Mouse (Mus musculus) midbrain, postnatal 0 days (tissue): ENCODE measurements at regions not wholly inside any gene's neighbourhood (a gene's known extent, or its start where the extent isn't known, plus 50 kb on each side); places are given as distances from the start of the nearest gene placed in this dataset.

ENCODE experiments used
- ATAC-seq: fragments of 200-750 bp; cut with Nextera tagmentation; 2 replicates; pipeline ENCODE4 v1.8.0; 2017; ENCODE audit warnings: moderate number of reproducible peaks, mild to moderate bottlenecking, moderate TSS enrichment, moderate library complexity; ENCODE audit not compliant: low FRiP score
- DNase-seq: peaks from one replicate; pipeline ENCODE4 v3.0.0-alpha.2; 2015; ENCODE audit warnings: low spot score
- H3K27ac ChIP-seq: fragments of 300-500 bp; sonication (generic); 2 replicates; pipeline ENCODE4 v1.5.1; 2014; ENCODE audit warnings: low read depth, mild to moderate bottlenecking, low read length, mixed read lengths
- H3K27me3 ChIP-seq: fragments of 300-500 bp; sonication (generic); 2 replicates; pipeline ENCODE4 v1.6.1; 2014; ENCODE audit warnings: low read length, control low read depth, mixed read lengths; ENCODE audit not compliant: insufficient read depth
- H3K36me3 ChIP-seq: fragments of 300-500 bp; sonication (generic); 2 replicates; pipeline ENCODE4 v1.6.1; 2014; ENCODE audit warnings: low read length, control low read depth, mixed read lengths; ENCODE audit not compliant: insufficient read depth
- H3K4me1 ChIP-seq: fragments of 300-500 bp; sonication (generic); 2 replicates; pipeline ENCODE4 v1.6.1; 2014; ENCODE audit warnings: mild to moderate bottlenecking, control low read depth, antibody characterized with exemption, low read length, mixed read lengths; ENCODE audit not compliant: insufficient read depth
- H3K4me2 ChIP-seq: fragments of 300-500 bp; sonication (generic); 2 replicates; pipeline ENCODE4 v1.6.1; 2014; ENCODE audit warnings: low read depth, mild to moderate bottlenecking, low read length, mixed read lengths; ENCODE audit not compliant: poor library complexity, severe bottlenecking
- H3K4me3 ChIP-seq: fragments of 300-500 bp; sonication (generic); 2 replicates; pipeline ENCODE4 v1.5.1; 2014; ENCODE audit warnings: low read depth, mild to moderate bottlenecking, low read length, moderate library complexity
- H3K9ac ChIP-seq: fragments of 300-500 bp; sonication (generic); replicated peaks from 2 replicates; pipeline ENCODE4 v1.6.1; 2014; ENCODE audit warnings: mild to moderate bottlenecking, low read length, moderate library complexity, mixed read lengths; ENCODE audit not compliant: poor library complexity, severe bottlenecking
- H3K9me3 ChIP-seq: fragments of 300-500 bp; sonication (generic); 2 replicates; pipeline ENCODE4 v1.6.1; 2016; ENCODE audit warnings: low read length, control low read depth
- CTCF ChIP-seq: IDR thresholded peaks from 2 replicates; pipeline ENCODE4 v1.5.1; 2016; ENCODE audit warnings: antibody characterized with exemption, mild to moderate bottlenecking
- WGBS: fragments of 180-500 bp; shearing (Covaris S2); extraction: QIAGEN DNeasy Blood & Tissue Kit; methylation state at CpG from one replicate; pipeline ENCODE4 v1.1.7; 2014; 5-methylcytosine and 5-hydroxymethylcytosine counted together

DNA sequence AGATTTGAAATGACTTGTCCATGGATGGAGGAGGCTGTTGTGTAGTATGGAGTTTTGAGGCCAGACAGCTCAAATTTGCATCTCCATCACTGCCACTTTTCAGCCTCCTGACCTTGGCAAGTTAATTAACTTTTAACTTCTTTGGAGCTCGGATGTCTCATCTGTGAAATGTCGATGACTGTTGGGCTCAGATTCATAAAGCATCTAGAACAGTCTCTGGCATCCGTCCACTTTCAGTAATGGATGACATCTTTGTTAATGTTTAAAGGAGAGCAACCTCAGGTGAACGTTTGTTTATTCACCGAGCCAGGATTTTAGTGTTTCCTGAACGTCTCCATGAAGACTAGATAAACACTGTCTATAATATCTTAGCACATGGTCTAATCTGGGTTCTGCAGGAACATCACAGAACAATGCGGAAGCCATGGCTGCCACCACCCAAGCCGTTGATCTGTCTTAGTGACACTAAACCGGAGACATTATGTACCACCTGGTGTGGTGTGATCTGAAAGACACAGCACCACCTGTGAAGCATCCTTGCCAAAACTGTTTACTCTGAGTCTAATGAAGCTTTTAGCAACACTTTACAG, 658.4 kb downstream of the Sorcs3 start:
- Histone ChIP-seq H3K9ac (no peak overlapping the region), H3K9me3 (no peaks in the 10 kb centered on the region), H3K27me3 (no peaks in the 10 kb centered on the region), H3K4me1 (no peaks in the 10 kb centered on the region), H3K27ac (no peak overlapping the region), H3K36me3 (no peaks in the 10 kb centered on the region), H3K4me3 (no peak overlapping the region), H3K4me2 (no peak overlapping the region)
- ATAC-seq (no peak), DNase-seq (no peak)
- 82% methylated on average over 9 of the region's 9 CpGs for WGBS
- TF ChIP-seq CTCF, result no peak

DNA sequence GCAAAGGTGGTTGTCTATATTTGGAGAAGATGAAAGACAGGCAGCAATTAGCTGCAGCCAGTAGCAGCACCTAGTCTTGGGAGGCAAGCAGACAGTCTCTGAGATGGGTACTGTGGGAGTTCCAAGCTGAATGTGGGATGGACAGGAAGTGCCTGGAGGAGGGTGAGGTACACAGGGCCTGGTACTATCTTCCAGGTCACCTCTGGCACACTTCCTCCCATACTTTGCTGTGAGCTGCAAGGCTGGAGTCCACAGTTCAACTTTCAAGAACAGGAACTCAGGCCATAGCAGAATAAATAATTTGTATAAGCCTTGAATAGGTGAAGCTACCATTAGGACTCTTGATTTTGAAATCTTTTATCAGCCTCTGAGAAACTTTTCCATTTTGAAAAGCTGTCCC, 665.8 kb downstream of the Sorcs3 start:
- TF ChIP-seq CTCF, result no peak
- no peaks in the 10 kb centered on the region for H3K9me3 ChIP-seq
- no peaks in the 10 kb centered on the region for H3K36me3 ChIP-seq
- no peak overlapping the region for H3K9ac ChIP-seq
- no peak overlapping the region for H3K4me3 ChIP-seq
- DNase-seq (no peak), ATAC-seq (no peak)
- no peak overlapping the region for H3K4me2 ChIP-seq
- no peak overlapping the region for H3K27ac ChIP-seq
- H3K27me3 ChIP-seq, result no peaks in the 10 kb centered on the region
- H3K4me1 ChIP-seq, result no peaks in the 10 kb centered on the region

DNA sequence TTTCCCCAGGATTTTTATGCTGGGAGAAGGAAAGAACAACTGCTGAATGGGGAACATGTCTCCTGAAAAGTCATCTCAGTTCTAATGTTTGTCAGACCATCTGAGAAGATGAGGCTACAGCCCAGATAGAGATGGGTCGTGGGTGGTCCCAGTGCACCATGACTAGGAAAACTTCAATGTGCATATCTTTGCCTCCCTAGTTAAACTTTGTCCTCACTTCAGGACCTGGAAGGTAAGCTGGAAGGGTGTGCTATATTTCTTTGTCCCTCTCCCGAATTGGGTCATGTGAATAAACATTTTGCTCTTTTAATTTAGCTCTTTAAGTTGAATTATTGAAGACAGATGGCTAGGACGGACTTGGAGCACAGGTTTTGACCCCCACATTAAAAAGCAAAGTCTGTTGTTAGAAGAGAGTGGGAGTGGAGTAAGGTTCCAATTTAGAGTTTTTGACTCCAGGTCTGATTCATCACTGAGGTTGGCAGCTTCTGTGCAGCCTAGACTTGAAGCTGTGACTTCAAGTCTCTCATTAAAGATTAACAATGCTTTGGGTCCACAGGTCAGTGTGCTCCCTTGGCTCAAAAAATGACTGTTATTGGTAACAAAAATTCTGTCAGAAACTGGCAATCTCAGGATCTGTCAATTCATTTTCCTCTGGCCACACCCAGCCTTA, 675.8 kb downstream of the Sorcs3 start:
- ATAC-seq, result no peak
- WGBS, result 85% methylated on average over 3 of the region's 3 CpGs

DNA sequence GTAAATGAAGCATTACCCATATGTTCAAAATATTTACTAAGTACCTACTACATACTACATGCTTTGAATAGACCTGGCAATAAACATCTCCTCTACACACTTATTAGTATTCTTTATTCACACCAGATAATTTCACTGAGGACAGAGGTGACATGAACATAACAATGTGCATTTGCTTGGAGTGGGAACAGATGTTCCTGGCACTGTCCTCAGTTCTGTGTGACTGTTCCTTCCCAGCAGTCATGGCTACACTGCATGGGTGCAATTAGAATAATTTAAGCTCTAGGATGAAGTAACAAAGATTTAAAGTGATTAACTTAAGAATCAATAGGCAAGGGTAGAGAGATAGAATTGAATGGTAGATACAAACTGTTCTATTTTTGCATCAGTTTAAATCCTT, 702.4 kb downstream of the Sorcs3 start:
- H3K9ac ChIP-seq, result no peak overlapping the region
- no peaks in the 10 kb centered on the region for H3K36me3 ChIP-seq
- TF ChIP-seq CTCF, result no peak
- no peak overlapping the region for H3K27ac ChIP-seq
- no peaks in the 10 kb centered on the region for H3K9me3 ChIP-seq
- H3K27me3 ChIP-seq, result no peaks in the 10 kb centered on the region
- no peak for ATAC-seq
- H3K4me3 ChIP-seq, result no peak overlapping the region
- H3K4me2 ChIP-seq, result no peak overlapping the region
- peaks cover 4% of the 10 kb centered on the region; the same call in 1 of the 2 replicates for H3K4me1 ChIP-seq
- no peak for DNase-seq

More for the DNA sequence above, 675.8 kb downstream of the Sorcs3 start:
- H3K9me3 ChIP-seq, result no peaks in the 10 kb centered on the region
- no peaks in the 10 kb centered on the region for H3K36me3 ChIP-seq
- H3K4me1 ChIP-seq, result no peaks in the 10 kb centered on the region
- no peak overlapping the region for H3K4me2 ChIP-seq
- H3K9ac ChIP-seq, result no peak overlapping the region
- no peak for DNase-seq
- H3K27me3 ChIP-seq, result no peaks in the 10 kb centered on the region
- TF ChIP-seq CTCF, result no peak
- no peak overlapping the region for H3K4me3 ChIP-seq
- H3K27ac ChIP-seq, result no peak overlapping the region

DNA sequence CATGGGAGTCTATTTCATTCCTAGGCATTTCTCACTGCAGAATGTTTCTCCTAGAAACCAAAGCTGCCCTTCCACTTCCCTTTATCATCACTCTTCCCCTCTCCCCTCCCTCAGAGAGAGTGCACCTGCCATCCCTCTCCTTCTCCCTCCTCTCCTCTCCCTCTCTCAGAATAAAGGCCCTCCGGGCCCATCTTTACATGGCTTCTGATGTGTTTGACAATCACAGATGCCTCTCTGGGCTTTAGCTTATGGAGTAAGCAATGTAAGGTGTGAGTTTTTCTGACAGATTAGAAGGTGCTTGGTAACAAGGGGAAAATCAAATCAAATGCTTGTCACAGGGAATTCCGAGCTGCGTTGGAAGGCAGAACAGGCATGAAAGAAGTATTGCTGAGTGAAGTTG, 707.2 kb downstream of the Sorcs3 start:
- H3K4me2 ChIP-seq, result no peak overlapping the region
- DNase-seq (no peak), ATAC-seq (no peak)
- H3K4me3 ChIP-seq, result no peak overlapping the region
- no peaks in the 10 kb centered on the region for H3K9me3 ChIP-seq
- H3K27me3 ChIP-seq, result no peaks in the 10 kb centered on the region
- H3K27ac ChIP-seq, result no peak overlapping the region
- WGBS, result 44% methylated on average over 3 of the region's 3 CpGs
- H3K36me3 ChIP-seq, result no peaks in the 10 kb centered on the region
- peaks cover 4% of the 10 kb centered on the region; the same call in 1 of the 2 replicates for H3K4me1 ChIP-seq
- H3K9ac ChIP-seq, result no peak overlapping the region
- no peak for TF ChIP-seq CTCF

GRCm38 (mm10) chr19:48919638-48920037, 713.8 kb downstream of the Sorcs3 start:
- no peaks in the 10 kb centered on the region for H3K36me3 ChIP-seq
- no peak overlapping the region for H3K4me2 ChIP-seq
- WGBS, result 31% methylated on average over 6 of the region's 6 CpGs
- H3K27ac ChIP-seq, result no peak overlapping the region
- no peak overlapping the region for H3K9ac ChIP-seq
- no peaks in the 10 kb centered on the region for H3K27me3 ChIP-seq
- H3K4me1 ChIP-seq, result no peaks in the 10 kb centered on the region
- no peak overlapping the region for H3K4me3 ChIP-seq
- no peak for ATAC-seq
- DNase-seq, result no peak
- no peaks in the 10 kb centered on the region for H3K9me3 ChIP-seq
- TF ChIP-seq CTCF, result no peak
